Mouse (Mus musculus) liver, embryonic 14.5 days (tissue): ENCODE measurements around the gene Qsox1.

ENCODE experiments used
- CTCF ChIP-seq: IDR thresholded peaks from 2 replicates; pipeline ENCODE4 v1.5.1; 2016; ENCODE audit warnings: antibody characterized with exemption, low read depth, control low read depth
- EP300 ChIP-seq: IDR thresholded peaks from 2 replicates; pipeline ENCODE4 v1.6.1; 2016; ENCODE audit warnings: antibody characterized with exemption, low read depth

DNA sequence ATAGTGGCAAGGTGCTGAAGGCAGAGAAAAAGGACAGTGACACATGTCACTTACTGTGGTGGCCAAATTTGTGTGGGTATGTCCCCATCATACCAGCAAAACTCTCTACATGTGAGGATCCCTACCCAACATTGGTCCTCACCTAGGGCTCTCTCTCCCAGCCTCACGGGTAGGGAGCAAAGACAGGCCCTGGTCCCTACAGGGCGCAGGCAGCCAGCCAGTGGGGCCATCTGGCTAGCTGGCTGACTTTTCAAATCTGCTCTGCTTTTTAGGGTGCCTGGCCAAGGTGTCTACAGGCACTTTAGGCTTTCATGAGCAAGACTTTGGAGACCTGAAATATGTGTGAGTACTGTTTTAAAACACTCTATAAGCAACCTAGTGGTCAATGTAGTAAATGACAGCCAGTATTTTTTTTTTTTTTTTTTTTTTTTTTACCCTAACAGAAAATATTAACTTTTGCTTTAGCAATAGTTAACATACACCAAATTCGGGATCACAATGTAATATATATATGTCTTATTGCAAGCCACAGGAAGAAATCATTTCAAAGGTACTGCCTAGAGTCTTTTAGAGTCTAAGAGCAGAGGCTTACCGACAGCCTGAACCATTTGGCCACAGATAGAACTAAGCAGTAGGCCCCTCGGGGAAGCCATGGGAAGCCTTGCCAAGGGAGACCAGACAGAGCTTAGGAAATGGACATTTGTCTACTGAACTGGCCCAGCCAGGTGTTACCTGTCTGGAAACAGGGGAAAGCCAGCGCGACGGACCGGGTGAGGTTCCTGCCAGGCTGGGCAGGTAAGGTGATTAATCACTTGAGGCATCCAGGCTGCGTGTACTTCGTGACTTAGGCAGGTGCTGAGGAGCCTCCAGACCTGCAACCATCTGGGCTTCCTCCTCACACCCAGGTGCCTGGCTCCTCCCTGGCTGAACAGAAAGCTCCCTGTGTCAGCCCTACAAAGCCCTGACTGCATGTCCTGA is 11.4 kb downstream of the Qsox1 start:
- TF ChIP-seq CTCF: no peak
- TF ChIP-seq EP300: no peak
